Mouse (Mus musculus) erythroblast, adult 5-6 weeks (primary cell): ENCODE measurements around the gene AL732309.1. TPM values are rescaled to one million over a fixed set of nuclear protein-coding genes. Genes with fewer than 3 reads are reported as not detected.

ENCODE experiments used
- total RNA-seq, 2 experiments: library from RNA; stranded (forward) in 1 of 2; stranded (reverse) in 1 of 2; fragments of 150-400 nt in 1 of 2; fragments of 200-764, 138-1000 nt in 1 of 2; gene quantifications; 2 replicates each; pipeline versions ENCODE4 v1.2.3 to v1.2.4; 2015 to 2017; ENCODE audit warnings: low replicate concordance in 2 of 2

AL732309.1 gene
- total RNA-seq, 2 experiments from 2014 or later: 1.6 to 3.3 TPM

Other genes with a start within 250 kb of the AL732309.1 start
Only the 30 nearest of the 32 such genes appear.
- gene Nsmf, start 192.5 kb downstream of the AL732309.1 start, total RNA-seq (2015; ENCODE audit: low replicate concordance): 1.7 and 2.1 TPM in 2 replicates
- 0.60 and 1.5 TPM in 2 replicates for gene Nsmf, start 192.5 kb downstream of the AL732309.1 start, total RNA-seq (2017; ENCODE audit: low replicate concordance)
- gene Entpd8, start 166.6 kb downstream of the AL732309.1 start, total RNA-seq (2015; ENCODE audit: low replicate concordance): not detected in 2 replicates
- gene Entpd8, start 166.6 kb downstream of the AL732309.1 start, total RNA-seq (2017; ENCODE audit: low replicate concordance): not detected in 2 replicates
- not detected in 2 replicates for gene Noxa1, start 151.7 kb downstream of the AL732309.1 start, total RNA-seq (2015; ENCODE audit: low replicate concordance)
- gene Noxa1, start 151.7 kb downstream of the AL732309.1 start, total RNA-seq (2017; ENCODE audit: low replicate concordance): not detected in 2 replicates
- not detected in 2 replicates for gene Nrarp, start 66.1 kb downstream of the AL732309.1 start, total RNA-seq (2015; ENCODE audit: low replicate concordance)
- 0.51 TPM in 1 of 2 replicates, not detected in the other for gene Nrarp, start 66.1 kb downstream of the AL732309.1 start, total RNA-seq (2017; ENCODE audit: low replicate concordance)
- 3.1 and 5.0 TPM in 2 replicates for gene Tor4a, start 50.0 kb downstream of the AL732309.1 start, total RNA-seq (2015; ENCODE audit: low replicate concordance)
- gene Tor4a, start 50.0 kb downstream of the AL732309.1 start, total RNA-seq (2017; ENCODE audit: low replicate concordance): 6.7 and 7.4 TPM in 2 replicates
- 0.77 and 6.1 TPM in 2 replicates for gene Nelfb, start 35.4 kb downstream of the AL732309.1 start, total RNA-seq (2015; ENCODE audit: low replicate concordance)
- gene Nelfb, start 35.4 kb downstream of the AL732309.1 start, total RNA-seq (2017; ENCODE audit: low replicate concordance): 19.5 and 25.7 TPM in 2 replicates
- not detected in 2 replicates for gene Stpg3, start 32.2 kb downstream of the AL732309.1 start, total RNA-seq (2015; ENCODE audit: low replicate concordance)
- gene Stpg3, start 32.2 kb downstream of the AL732309.1 start, total RNA-seq (2017; ENCODE audit: low replicate concordance): 0.34 TPM in 1 of 2 replicates, not detected in the other
- not detected in 2 replicates for gene Fam166a, start 28.1 kb downstream of the AL732309.1 start, total RNA-seq (2015; ENCODE audit: low replicate concordance)
- gene Fam166a, start 28.1 kb downstream of the AL732309.1 start, total RNA-seq (2017; ENCODE audit: low replicate concordance): not detected in 2 replicates
- gene Tubb4b, start 22.2 kb downstream of the AL732309.1 start, total RNA-seq (2015; ENCODE audit: low replicate concordance): 161 and 203 TPM in 2 replicates
- 205 and 234 TPM in 2 replicates for gene Tubb4b, start 22.2 kb downstream of the AL732309.1 start, total RNA-seq (2017; ENCODE audit: low replicate concordance)
- gene Slc34a3, start 12.5 kb downstream of the AL732309.1 start, total RNA-seq (2015; ENCODE audit: low replicate concordance): not detected in 2 replicates
- not detected in 2 replicates for gene Slc34a3, start 12.5 kb downstream of the AL732309.1 start, total RNA-seq (2017; ENCODE audit: low replicate concordance)
- gene Rnf224, start 10.1 kb downstream of the AL732309.1 start, total RNA-seq (2015; ENCODE audit: low replicate concordance): not detected in 2 replicates
- gene Rnf224, start 10.1 kb downstream of the AL732309.1 start, total RNA-seq (2017; ENCODE audit: low replicate concordance): not detected in 2 replicates
- gene Rnf208, start 4.6 kb downstream of the AL732309.1 start, total RNA-seq (2015; ENCODE audit: low replicate concordance): not detected in 2 replicates
- not detected in 2 replicates for gene Rnf208, start 4.6 kb downstream of the AL732309.1 start, total RNA-seq (2017; ENCODE audit: low replicate concordance)
- not detected in 2 replicates for gene Cysrt1, start 4.4 kb downstream of the AL732309.1 start, total RNA-seq (2015; ENCODE audit: low replicate concordance)
- not detected in 2 replicates for gene Cysrt1, start 4.4 kb downstream of the AL732309.1 start, total RNA-seq (2017; ENCODE audit: low replicate concordance)
- gene Tmem203, start 8.6 kb upstream of the AL732309.1 start, total RNA-seq (2015; ENCODE audit: low replicate concordance): 2.5 and 8.8 TPM in 2 replicates
- 2.2 and 3.7 TPM in 2 replicates for gene Tmem203, start 8.6 kb upstream of the AL732309.1 start, total RNA-seq (2017; ENCODE audit: low replicate concordance)
- 1.5 and 4.0 TPM in 2 replicates for gene Tprn, start 15.8 kb upstream of the AL732309.1 start, total RNA-seq (2015; ENCODE audit: low replicate concordance)
- gene Tprn, start 15.8 kb upstream of the AL732309.1 start, total RNA-seq (2017; ENCODE audit: low replicate concordance): 0.26 and 2.6 TPM in 2 replicates
- gene Ssna1, start 25.6 kb upstream of the AL732309.1 start, total RNA-seq (2015; ENCODE audit: low replicate concordance): 36.5 and 67.5 TPM in 2 replicates
- gene Ssna1, start 25.6 kb upstream of the AL732309.1 start, total RNA-seq (2017; ENCODE audit: low replicate concordance): 9.9 and 24.8 TPM in 2 replicates
- gene Anapc2, start 25.6 kb upstream of the AL732309.1 start, total RNA-seq (2015; ENCODE audit: low replicate concordance): 8.4 and 12.9 TPM in 2 replicates
- 9.2 and 18.7 TPM in 2 replicates for gene Anapc2, start 25.6 kb upstream of the AL732309.1 start, total RNA-seq (2017; ENCODE audit: low replicate concordance)
- not detected in 2 replicates for gene Tmem210, start 41.3 kb upstream of the AL732309.1 start, total RNA-seq (2015; ENCODE audit: low replicate concordance)
- gene Tmem210, start 41.3 kb upstream of the AL732309.1 start, total RNA-seq (2017; ENCODE audit: low replicate concordance): not detected in 2 replicates
- not detected in 2 replicates for gene Lrrc26, start 43.1 kb upstream of the AL732309.1 start, total RNA-seq (2015; ENCODE audit: low replicate concordance)
- not detected in 2 replicates for gene Lrrc26, start 43.1 kb upstream of the AL732309.1 start, total RNA-seq (2017; ENCODE audit: low replicate concordance)
- gene Grin1, start 72.3 kb upstream of the AL732309.1 start, total RNA-seq (2015; ENCODE audit: low replicate concordance): not detected in 2 replicates
- not detected in 2 replicates for gene Grin1, start 72.3 kb upstream of the AL732309.1 start, total RNA-seq (2017; ENCODE audit: low replicate concordance)
- 4.6 and 11.1 TPM in 2 replicates for gene Man1b1, start 85.5 kb upstream of the AL732309.1 start, total RNA-seq (2015; ENCODE audit: low replicate concordance)
- 13.2 and 28.3 TPM in 2 replicates for gene Man1b1, start 85.5 kb upstream of the AL732309.1 start, total RNA-seq (2017; ENCODE audit: low replicate concordance)
- 13.3 TPM in 1 of 2 replicates, not detected in the other for gene Dpp7, start 109.5 kb upstream of the AL732309.1 start, total RNA-seq (2015; ENCODE audit: low replicate concordance)
- gene Dpp7, start 109.5 kb upstream of the AL732309.1 start, total RNA-seq (2017; ENCODE audit: low replicate concordance): 2.6 TPM in 1 of 2 replicates, not detected in the other
- 7.7 and 13.3 TPM in 2 replicates for gene Uap1l1, start 118.8 kb upstream of the AL732309.1 start, total RNA-seq (2015; ENCODE audit: low replicate concordance)
- gene Uap1l1, start 118.8 kb upstream of the AL732309.1 start, total RNA-seq (2017; ENCODE audit: low replicate concordance): 0.51 and 3.9 TPM in 2 replicates
- 3.3 and 8.8 TPM in 2 replicates for gene Sapcd2, start 125.5 kb upstream of the AL732309.1 start, total RNA-seq (2015; ENCODE audit: low replicate concordance)
- 0.98 and 8.0 TPM in 2 replicates for gene Sapcd2, start 125.5 kb upstream of the AL732309.1 start, total RNA-seq (2017; ENCODE audit: low replicate concordance)
- gene Entpd2, start 149.0 kb upstream of the AL732309.1 start, total RNA-seq (2015; ENCODE audit: low replicate concordance): not detected in 2 replicates
- not detected in 2 replicates for gene Entpd2, start 149.0 kb upstream of the AL732309.1 start, total RNA-seq (2017; ENCODE audit: low replicate concordance)
- not detected in 2 replicates for gene Npdc1, start 152.5 kb upstream of the AL732309.1 start, total RNA-seq (2015; ENCODE audit: low replicate concordance)
- not detected in 2 replicates for gene Npdc1, start 152.5 kb upstream of the AL732309.1 start, total RNA-seq (2017; ENCODE audit: low replicate concordance)
- gene Fut7, start 176.4 kb upstream of the AL732309.1 start, total RNA-seq (2015; ENCODE audit: low replicate concordance): 2.7 and 4.0 TPM in 2 replicates
- gene Fut7, start 176.4 kb upstream of the AL732309.1 start, total RNA-seq (2017; ENCODE audit: low replicate concordance): 4.4 and 4.5 TPM in 2 replicates
- 7.7 and 16.7 TPM in 2 replicates for gene Abca2, start 181.8 kb upstream of the AL732309.1 start, total RNA-seq (2015; ENCODE audit: low replicate concordance)
- gene Abca2, start 181.8 kb upstream of the AL732309.1 start, total RNA-seq (2017; ENCODE audit: low replicate concordance): 4.5 and 7.3 TPM in 2 replicates
- gene Clic3, start 210.0 kb upstream of the AL732309.1 start, total RNA-seq (2015; ENCODE audit: low replicate concordance): not detected in 2 replicates
- not detected in 2 replicates for gene Clic3, start 210.0 kb upstream of the AL732309.1 start, total RNA-seq (2017; ENCODE audit: low replicate concordance)
- 18.2 and 33.8 TPM in 2 replicates for gene Paxx, start 214.2 kb upstream of the AL732309.1 start, total RNA-seq (2015; ENCODE audit: low replicate concordance)
- gene Paxx, start 214.2 kb upstream of the AL732309.1 start, total RNA-seq (2017; ENCODE audit: low replicate concordance): 8.4 and 10.6 TPM in 2 replicates